Mouse (Mus musculus) T-helper 1 cell (primary cell): ENCODE results near the gene Gm4881.

Experiments used
- in situ Hi-C: fragments of 300-600 bp; cut with MboI, MseI; formaldehyde crosslinking; loops from one replicate; pipeline ENCODE4 v1.15.1; 2025; ENCODE audit warnings: high pct_unique_total_duplicates

Gm4881 gene

GRCm38 (mm10) chr7:24954450-24954849 lies 10.2 kb upstream of the Gm4881 start:
- in situ Hi-C loops: no loop called here

GRCm38 (mm10) chr7:24953966-24954365 lies 9.7 kb upstream of the Gm4881 start:
- in situ Hi-C loops: no loop called here

- in situ Hi-C loops: no loop called here
Measured at GRCm38 (mm10) chr7:24949958-24950623, 5.8 kb upstream of the Gm4881 start.

GRCm38 (mm10) chr7:24948774-24949173 lies 4.5 kb upstream of the Gm4881 start:
- in situ Hi-C loops: no loop called here

- in situ Hi-C loops: no loop called here
Measured at GRCm38 (mm10) chr7:24947316-24948048, 3.2 kb upstream of the Gm4881 start.

- in situ Hi-C loops: no loop called here
Measured at GRCm38 (mm10) chr7:24943641-24944040, 653 bp downstream of the Gm4881 start.

- in situ Hi-C loops: no loop called here
Measured at GRCm38 (mm10) chr7:24931651-24932050, 12.6 kb downstream of the Gm4881 start.

- in situ Hi-C loops: no loop called here
Measured at GRCm38 (mm10) chr7:24930475-24930874, 13.8 kb downstream of the Gm4881 start.

GRCm38 (mm10) chr7:24919728-24920127 lies 24.6 kb downstream of the Gm4881 start:
- in situ Hi-C loops: no loop called here

- in situ Hi-C loops: no loop called here
Measured at GRCm38 (mm10) chr7:24918763-24919323, 25.5 kb downstream of the Gm4881 start.

GRCm38 (mm10) chr7:24912480-24912879 lies 31.8 kb downstream of the Gm4881 start:
- in situ Hi-C loops: no loop called here

GRCm38 (mm10) chr7:24907211-24907748 lies 37.0 kb downstream of the Gm4881 start:
- in situ Hi-C loops: loop anchor here (10.0 kb wide), 1 partner anchor 502 kb away; no protein-coding TSS in a partner anchor

- in situ Hi-C loops: loop anchor here (10.0 kb wide), 1 partner anchor 502 kb away; no protein-coding TSS in a partner anchor
Measured at GRCm38 (mm10) chr7:24906551-24906950, 37.7 kb downstream of the Gm4881 start.

GRCm38 (mm10) chr7:24904936-24905335 lies 39.4 kb downstream of the Gm4881 start:
- in situ Hi-C loops: loop anchor here (10.0 kb wide), 1 partner anchor 500 kb away; no protein-coding TSS in a partner anchor

GRCm38 (mm10) chr7:24904070-24904483 lies 40.2 kb downstream of the Gm4881 start:
- in situ Hi-C loops: loop anchor here (10.0 kb wide), 1 partner anchor 499 kb away; no protein-coding TSS in a partner anchor

GRCm38 (mm10) chr7:24903444-24903825 lies 40.9 kb downstream of the Gm4881 start:
- in situ Hi-C loops: loop anchor here (10.0 kb wide), 1 partner anchor 499 kb away; no protein-coding TSS in a partner anchor

- in situ Hi-C loops: loop anchor here (10.0 kb wide), 1 partner anchor 498 kb away; no protein-coding TSS in a partner anchor
Measured at GRCm38 (mm10) chr7:24902630-24903443, 41.5 kb downstream of the Gm4881 start, which contains the start of gene Arhgef1. Arhgef1 (plus strand) TSS chr7:24902912.

GRCm38 (mm10) chr7:24902264-24902629 lies 42.0 kb downstream of the Gm4881 start:
- in situ Hi-C loops: loop anchor here (10.0 kb wide), 1 partner anchor 497 kb away; no protein-coding TSS in a partner anchor

GRCm38 (mm10) chr7:24901842-24902241 lies 42.5 kb downstream of the Gm4881 start:
- in situ Hi-C loops: loop anchor here (10.0 kb wide), 1 partner anchor 497 kb away; no protein-coding TSS in a partner anchor

- in situ Hi-C loops: loop anchor here (10.0 kb wide), 1 partner anchor 496 kb away; no protein-coding TSS in a partner anchor
Measured at GRCm38 (mm10) chr7:24901114-24901513, 43.2 kb downstream of the Gm4881 start.

GRCm38 (mm10) chr7:24897959-24898358 lies 46.3 kb downstream of the Gm4881 start:
- in situ Hi-C loops: no loop called here
